Mouse (Mus musculus) brain, embryonic 14.5 days (tissue): ENCODE data around the gene Gprin3. TPM values are rescaled to one million over a fixed set of nuclear protein-coding genes. Genes with fewer than 3 reads are reported as not detected.
"Not testable (repeated sequence)": the region's sequence is repeated elsewhere in the genome, so short reads cannot be mapped to it uniquely, and the experiment has no call there.

Experiments used
- DNase-seq: peaks from one replicate; pipeline ENCODE4 v3.0.0-alpha.2; 2011; ENCODE audit warnings: low read depth
- CTCF ChIP-seq: fragments of 200-500 bp; IDR thresholded peaks from 2 replicates; pipeline ENCODE4 v1.5.1; 2012; ENCODE audit warnings: inconsistent platforms, mild to moderate bottlenecking, moderate library complexity, borderline replicate concordance; ENCODE audit not compliant: insufficient read depth, insufficient read length; ENCODE audit errors: extremely low read depth
- POLR2A ChIP-seq: fragments of 200-500 bp; IDR thresholded peaks from 2 replicates; pipeline ENCODE4 v1.6.1; 2012; ENCODE audit warnings: mild to moderate bottlenecking, inconsistent platforms, borderline replicate concordance; ENCODE audit not compliant: poor library complexity, insufficient read depth, insufficient read length, severe bottlenecking; ENCODE audit errors: extremely low read depth
- polyA plus RNA-seq: library from polyadenylated mRNA; depleted of rRNA; stranded (reverse); fragments of >200 nt; gene quantifications from 2 replicates; pipeline ENCODE4 v1.2.3, GENCODE M21; 2012; rRNA removed

Gene Gprin3
- polyA plus RNA-seq, 1 experiment, result 1.5 TPM

- no peak for TF ChIP-seq CTCF
- no peak for TF ChIP-seq POLR2A
- DNase-seq, result no peak
Observed at GRCm38 (mm10) chr6:59341146-59341545, 84.9 kb downstream of the Gprin3 start.

- TF ChIP-seq CTCF (no peak), POLR2A (no peak)
- DNase-seq, result peak; percentile 3
Observed at GRCm38 (mm10) chr6:59328297-59328696, 97.8 kb downstream of the Gprin3 start.

- peak; percentile 4 for DNase-seq
- TF ChIP-seq POLR2A, result no peak
- no peak for TF ChIP-seq CTCF
Observed at GRCm38 (mm10) chr6:59315868-59316267, 110.2 kb downstream of the Gprin3 start.

- no peak for DNase-seq
- TF ChIP-seq POLR2A (no peak), CTCF (no peak)
Observed at GRCm38 (mm10) chr6:59315090-59315489, 111.0 kb downstream of the Gprin3 start.

GRCm38 (mm10) chr6:59313162-59313561 lies 112.9 kb downstream of the Gprin3 start:
- no peak for DNase-seq
- TF ChIP-seq POLR2A (no peak), CTCF (no peak)

- TF ChIP-seq POLR2A (no peak), CTCF (no peak)
- no peak for DNase-seq
Observed at GRCm38 (mm10) chr6:59311241-59311640, 114.9 kb downstream of the Gprin3 start.

GRCm38 (mm10) chr6:59304235-59304942 lies 121.7 kb downstream of the Gprin3 start:
- not testable (repeated sequence) for DNase-seq

- TF ChIP-seq CTCF, result no peak
- TF ChIP-seq POLR2A, result no peak
- no peak for DNase-seq
Observed at GRCm38 (mm10) chr6:59303031-59303430, 123.1 kb downstream of the Gprin3 start.

Other genes with a start within 250 kb of the Gprin3 start
- gene Tigd2, start 217.4 kb downstream of the Gprin3 start, polyA plus RNA-seq, result 2.4 and 4.0 TPM in 2 replicates